Mouse (Mus musculus) megakaryocyte progenitor cell, adult 5-6 weeks (primary cell): ENCODE results near the gene Zfp944. TPM values are rescaled to one million over a fixed set of nuclear protein-coding genes. Genes with fewer than 3 reads are reported as not detected.
"Not testable (repeated sequence)": the region's sequence is repeated elsewhere in the genome, so short reads cannot be mapped to it uniquely, and the experiment has no call there.

ENCODE experiments used
- ATAC-seq: replicated peaks from 2 replicates; pipeline ENCODE4 v1.8.0; 2016; ENCODE audit warnings: mild to moderate bottlenecking, moderate TSS enrichment, inconsistent platforms; ENCODE audit not compliant: poor library complexity
- total RNA-seq, 2 experiments: library from RNA; stranded (forward) in 1 of 2; stranded (reverse) in 1 of 2; fragments of 157-497, 149-512 nt in 1 of 2; fragments of 200-1000 nt in 1 of 2; gene quantifications; 2 replicates each; pipeline versions ENCODE4 v1.2.3 to v1.2.4; 2015 to 2017

Zfp944 gene
- 19.3 and 22.5 TPM in 2 replicates for total RNA-seq (2015)
- 6.3 and 8.8 TPM in 2 replicates for total RNA-seq (2017)

DNA sequence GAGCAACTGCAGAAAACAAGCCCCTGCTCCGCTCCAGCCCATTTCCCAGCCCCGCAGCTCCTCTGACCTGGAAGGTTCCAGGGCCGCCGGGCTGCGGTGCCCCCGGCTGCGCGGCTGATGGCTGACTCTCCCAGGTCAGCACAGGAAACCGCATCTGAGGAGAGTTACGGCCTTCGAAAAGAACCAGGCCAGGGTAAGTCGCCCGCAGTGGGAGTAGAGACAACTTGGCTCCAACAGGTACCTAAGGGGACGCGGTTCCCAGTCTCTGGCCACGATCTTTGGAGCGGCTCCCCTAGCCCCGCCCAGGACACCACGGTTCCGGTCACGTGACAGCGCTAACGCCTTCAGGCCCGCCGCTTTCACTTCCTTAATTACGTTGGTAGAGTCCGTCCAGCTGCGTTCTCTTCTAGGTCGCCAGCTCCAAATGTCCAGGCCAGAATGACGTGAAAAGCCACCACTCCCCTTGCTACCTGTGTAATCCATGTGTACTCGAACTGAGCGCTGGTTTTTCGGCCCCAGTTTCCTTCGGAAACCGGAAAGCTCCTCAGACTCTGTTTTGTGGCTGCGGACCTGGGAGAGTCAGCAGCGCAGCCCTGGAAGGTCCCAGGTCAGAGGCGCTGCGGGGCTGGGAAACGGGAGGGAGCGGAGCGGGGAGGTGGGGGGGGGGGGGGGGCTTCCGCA lies at the start of gene Zfp944, which contains the start of gene Zfp758:
TSS of gene Zfp944 (minus strand) at position 300 of the 681 bp plus-strand sequence.
TSS of gene Zfp758 (plus strand) at position 353 of the 681 bp plus-strand sequence.
- ATAC-seq = peak; percentile 94

DNA sequence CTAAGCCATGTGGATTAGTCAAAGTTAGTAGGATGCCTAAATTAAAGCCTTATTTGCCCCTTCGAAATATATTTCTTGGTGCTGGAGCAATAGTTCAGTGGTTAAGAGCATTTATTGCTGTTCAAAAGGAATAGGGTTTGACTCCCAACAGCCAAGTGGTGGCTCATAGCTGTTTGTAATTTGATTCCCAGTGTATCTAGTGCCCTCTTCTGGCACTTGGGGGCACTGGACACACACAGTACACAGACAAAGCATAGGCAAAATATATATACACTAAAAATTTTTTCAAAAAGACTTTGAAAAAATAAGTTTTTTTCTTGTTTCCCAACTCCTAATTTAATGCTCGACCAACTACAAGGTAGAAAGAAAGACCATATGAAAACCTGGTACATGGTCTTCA lies 49.6 kb upstream of the Zfp944 start:
- ATAC-seq = peak; percentile 100

- ATAC-seq = no peak
Observed at GRCm38 (mm10) chr17:22363895-22364294, 2.7 kb upstream of the Zfp944 start.

DNA sequence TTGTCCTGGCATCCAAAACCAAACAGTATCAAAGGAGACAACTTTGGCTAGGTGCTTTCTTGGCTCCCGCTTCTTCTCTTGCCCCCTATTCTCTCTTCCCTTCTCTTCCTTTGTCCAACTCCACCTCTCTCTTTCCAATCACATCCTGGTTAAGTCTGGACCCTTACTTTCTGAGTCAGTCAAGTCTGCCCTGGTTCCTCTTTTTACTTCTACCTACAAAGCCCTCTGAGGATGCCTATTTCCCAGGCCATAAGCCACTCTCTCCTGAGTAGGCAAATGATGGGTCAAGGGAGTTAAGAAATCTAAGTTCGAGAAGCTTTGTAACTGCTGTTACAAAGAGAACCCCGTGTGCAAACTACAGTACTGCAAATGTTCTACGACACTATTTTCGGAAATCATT lies 628 bp downstream of the Zfp944 start:
- peak; percentile 51 for ATAC-seq

DNA sequence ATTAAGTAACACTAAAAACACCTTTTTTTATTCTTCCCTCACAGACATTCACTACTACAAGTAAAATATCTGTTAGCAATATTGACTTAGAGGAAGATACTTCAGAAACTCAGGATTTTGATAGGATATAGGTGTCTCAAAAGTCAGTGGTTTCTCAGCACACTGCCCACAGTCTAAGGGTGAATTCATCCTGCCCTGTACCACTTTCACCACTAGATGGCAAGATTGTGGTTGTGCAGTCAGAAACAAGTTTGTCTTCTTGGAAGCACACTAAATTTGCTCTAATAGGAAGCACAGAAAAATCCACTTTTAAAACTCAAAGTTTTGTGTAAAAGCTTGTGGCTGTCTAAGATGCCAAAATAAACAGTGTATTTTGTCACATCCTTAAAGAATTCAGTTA lies 8.4 kb downstream of the Zfp944 start:
- peak; percentile 99 for ATAC-seq

- not testable (repeated sequence) for ATAC-seq
Observed at GRCm38 (mm10) chr17:22315247-22315646, 46.0 kb downstream of the Zfp944 start.

GRCm38 (mm10) chr17:22314730-22315226 lies 46.4 kb downstream of the Zfp944 start, which contains the start of gene CT030661.1:
CT030661.1 (minus strand) TSS chr17:22314837.
- peak; percentile 100 for ATAC-seq

GRCm38 (mm10) chr17:22314219-22314618 lies 47.0 kb downstream of the Zfp944 start:
- ATAC-seq = peak; percentile 29

Other genes starting within 250 kb of the Zfp944 start
- 3.7 and 5.2 TPM in 2 replicates for gene Zfp947, start 195.2 kb downstream of the Zfp944 start, total RNA-seq (2015)
- gene Zfp947, start 195.2 kb downstream of the Zfp944 start, total RNA-seq (2017) = 4.3 and 5.6 TPM in 2 replicates
- gene Zfp994, start 135.8 kb downstream of the Zfp944 start, total RNA-seq (2015) = 7.7 and 10.0 TPM in 2 replicates
- gene Zfp994, start 135.8 kb downstream of the Zfp944 start, total RNA-seq (2017) = 5.4 and 8.3 TPM in 2 replicates
- gene CT030661.1, start 46.6 kb downstream of the Zfp944 start, total RNA-seq (2015) = 29.8 and 35.3 TPM in 2 replicates
- gene CT030661.1, start 46.6 kb downstream of the Zfp944 start, total RNA-seq (2017) = 16.3 and 22.5 TPM in 2 replicates
- 13.4 and 14.5 TPM in 2 replicates for gene Zfp758, start 53 bp upstream of the Zfp944 start, total RNA-seq (2015)
- gene Zfp758, start 53 bp upstream of the Zfp944 start, total RNA-seq (2017) = 10.4 and 12.8 TPM in 2 replicates
- gene Zfp946, start 62.8 kb upstream of the Zfp944 start, total RNA-seq (2015) = 7.7 and 9.2 TPM in 2 replicates
- 3.7 and 6.3 TPM in 2 replicates for gene Zfp946, start 62.8 kb upstream of the Zfp944 start, total RNA-seq (2017)
- not detected in 2 replicates for gene Vmn2r111, start 212.1 kb upstream of the Zfp944 start, total RNA-seq (2015)
- not detected in 2 replicates for gene Vmn2r111, start 212.1 kb upstream of the Zfp944 start, total RNA-seq (2017)
- gene Vmn2r112, start 239.6 kb upstream of the Zfp944 start, total RNA-seq (2015) = not detected in 2 replicates
- gene Vmn2r112, start 239.6 kb upstream of the Zfp944 start, total RNA-seq (2017) = not detected in 2 replicates